Mouse (Mus musculus) stomach, embryonic 16.5 days (tissue): ENCODE results near the gene Olfr1411. TPM values are rescaled to one million over a fixed set of nuclear protein-coding genes. Genes with fewer than 3 reads are reported as not detected.

Experiments used
- ATAC-seq: fragments of 200-750 bp; cut with Nextera tagmentation; 2 replicates; pipeline ENCODE4 v1.8.0; 2017; ENCODE audit warnings: moderate number of reproducible peaks, moderate TSS enrichment; ENCODE audit not compliant: insufficient read depth, low FRiP score
- H3K27ac ChIP-seq: fragments of 300-500 bp; sonication (generic); 2 replicates; pipeline ENCODE4 v1.5.1; 2014; ENCODE audit warnings: low read length
- H3K27me3 ChIP-seq: fragments of 300-500 bp; sonication (generic); 2 replicates; pipeline ENCODE4 v1.6.1; 2014; ENCODE audit warnings: low read length, control low read depth, mixed read lengths; ENCODE audit not compliant: control insufficient read depth, insufficient read depth
- H3K36me3 ChIP-seq: fragments of 300-500 bp; sonication (generic); 2 replicates; pipeline ENCODE4 v1.6.1; 2014; ENCODE audit warnings: low read length; ENCODE audit not compliant: control insufficient read depth, insufficient read depth
- H3K4me1 ChIP-seq: fragments of 300-500 bp; sonication (generic); 2 replicates; pipeline ENCODE4 v1.6.1; 2014; ENCODE audit warnings: low read length, control low read depth, mixed read lengths; ENCODE audit not compliant: control insufficient read depth, insufficient read depth
- H3K4me2 ChIP-seq: fragments of 300-500 bp; sonication (generic); 2 replicates; pipeline ENCODE4 v1.6.1; 2014; ENCODE audit warnings: low read depth, low read length, mixed read lengths
- H3K4me3 ChIP-seq: fragments of 300-500 bp; sonication (generic); replicated peaks from 2 replicates; pipeline ENCODE4 v1.5.1; 2014; ENCODE audit warnings: mild to moderate bottlenecking, low read length
- H3K9ac ChIP-seq: fragments of 300-500 bp; sonication (generic); 2 replicates; pipeline ENCODE4 v1.6.1; 2014; ENCODE audit warnings: low read length
- H3K9me3 ChIP-seq: fragments of 300-500 bp; sonication (generic); replicated peaks from 2 replicates; pipeline ENCODE4 v1.6.1; 2016; ENCODE audit warnings: low read length, control low read depth; ENCODE audit not compliant: control insufficient read depth
- WGBS: fragments of 180-500 bp; shearing (Covaris S2); extraction: QIAGEN DNeasy Blood & Tissue Kit; methylation state at CpG from one replicate; pipeline ENCODE4 v1.1.7; 2014; 5-methylcytosine and 5-hydroxymethylcytosine counted together
- polyA plus RNA-seq: library from polyadenylated mRNA; unstranded; fragments of >200 nt; fragmentation: Nextera tagmentation; extraction: Ambion mirVana; gene quantifications from 2 replicates; pipeline ENCODE4 v1.2.1, GENCODE M21; 2015

Gene Olfr1411
- polyA plus RNA-seq, 1 experiment from 2014 or later = not detected

- peak; percentile 63; the same call in 1 of the 2 replicates for ATAC-seq
- WGBS = 73% methylated on average over 4 of the region's 4 CpGs
Observed at GRCm38 (mm10) chr1:92634976-92635599, 40.9 kb downstream of the Olfr1411 start.

GRCm38 (mm10) chr1:92636015-92636414 lies 41.8 kb downstream of the Olfr1411 start:
- no peak overlapping the region for H3K9ac ChIP-seq
- no peaks in the 10 kb centered on the region for H3K9me3 ChIP-seq
- no peak overlapping the region for H3K4me2 ChIP-seq
- no peak overlapping the region for H3K27ac ChIP-seq
- WGBS = 78% methylated on average over 8 of the region's 8 CpGs
- ATAC-seq = no peak
- H3K4me3 ChIP-seq = no peak overlapping the region
- H3K27me3 ChIP-seq = no peaks in the 10 kb centered on the region
- H3K4me1 ChIP-seq = peaks cover 7% of the 10 kb centered on the region
- no peaks in the 10 kb centered on the region; the same call in 1 of the 2 replicates for H3K36me3 ChIP-seq

More at GRCm38 (mm10) chr1:92634976-92635599, 40.9 kb downstream of the Olfr1411 start:
- no peaks in the 10 kb centered on the region for H3K9me3 ChIP-seq
- H3K9ac ChIP-seq = no peak overlapping the region
- no peaks in the 10 kb centered on the region for H3K4me1 ChIP-seq
- H3K4me3 ChIP-seq = no peak overlapping the region
- no peaks in the 10 kb centered on the region; the same call in 1 of the 2 replicates for H3K36me3 ChIP-seq
- no peak overlapping the region for H3K4me2 ChIP-seq
- no peak overlapping the region for H3K27ac ChIP-seq
- H3K27me3 ChIP-seq = no peaks in the 10 kb centered on the region

GRCm38 (mm10) chr1:92636676-92637075 lies 42.5 kb downstream of the Olfr1411 start:
- Histone ChIP-seq H3K27ac (no peak overlapping the region), H3K36me3 (no peaks in the 10 kb centered on the region; the same call in 1 of the 2 replicates), H3K4me3 (no peak overlapping the region), H3K9me3 (no peaks in the 10 kb centered on the region), H3K27me3 (no peaks in the 10 kb centered on the region), H3K4me2 (no peak overlapping the region), H3K4me1 (peaks cover 8% of the 10 kb centered on the region), H3K9ac (no peak overlapping the region)
- no peak for ATAC-seq
- WGBS = 94% methylated on average over 11 of the region's 11 CpGs

GRCm38 (mm10) chr1:92637501-92638172 lies 43.4 kb downstream of the Olfr1411 start:
- Histone ChIP-seq H3K27ac (no peak overlapping the region), H3K9me3 (no peaks in the 10 kb centered on the region), H3K27me3 (no peaks in the 10 kb centered on the region), H3K4me3 (no peak overlapping the region), H3K4me1 (peaks cover 13% of the 10 kb centered on the region), H3K9ac (no peak overlapping the region), H3K36me3 (no peaks in the 10 kb centered on the region; the same call in 1 of the 2 replicates), H3K4me2 (no peak overlapping the region)
- no peak for ATAC-seq
- 90% methylated on average over 15 of the region's 15 CpGs for WGBS

- Histone ChIP-seq H3K4me3 (no peak overlapping the region), H3K27me3 (no peaks in the 10 kb centered on the region), H3K4me2 (no peak overlapping the region), H3K36me3 (no peaks in the 10 kb centered on the region; the same call in 1 of the 2 replicates), H3K27ac (no peak overlapping the region), H3K4me1 (peaks cover 13% of the 10 kb centered on the region), H3K9me3 (no peaks in the 10 kb centered on the region), H3K9ac (no peak overlapping the region)
- ATAC-seq = no peak
- 73% methylated on average over 3 of the region's 3 CpGs for WGBS
Observed at GRCm38 (mm10) chr1:92638181-92638580, 44.0 kb downstream of the Olfr1411 start.

- no peak overlapping the region for H3K4me2 ChIP-seq
- peaks cover 13% of the 10 kb centered on the region for H3K4me1 ChIP-seq
- no peaks in the 10 kb centered on the region for H3K27me3 ChIP-seq
- WGBS = 89% methylated on average over 4 of the region's 4 CpGs
- H3K9ac ChIP-seq = no peak overlapping the region
- no peak for ATAC-seq
- no peaks in the 10 kb centered on the region; the same call in 1 of the 2 replicates for H3K36me3 ChIP-seq
- H3K27ac ChIP-seq = no peak overlapping the region
- no peaks in the 10 kb centered on the region for H3K9me3 ChIP-seq
- H3K4me3 ChIP-seq = no peak overlapping the region
Observed at GRCm38 (mm10) chr1:92638736-92639135, 44.5 kb downstream of the Olfr1411 start.

GRCm38 (mm10) chr1:92640393-92640792 lies 46.2 kb downstream of the Olfr1411 start:
- H3K36me3 ChIP-seq = no peaks in the 10 kb centered on the region; the same call in 1 of the 2 replicates
- peak overlapping the region; percentile 95 for H3K4me2 ChIP-seq
- peak overlapping the region; percentile 94 for H3K9ac ChIP-seq
- ATAC-seq = no peak
- peaks cover 13% of the 10 kb centered on the region for H3K4me1 ChIP-seq
- peak overlapping the region; percentile 76; the same call in 1 of the 2 replicates for H3K4me3 ChIP-seq
- no peaks in the 10 kb centered on the region for H3K27me3 ChIP-seq
- WGBS = 84% methylated on average over 6 of the region's 6 CpGs
- no peaks in the 10 kb centered on the region for H3K9me3 ChIP-seq
- no peak overlapping the region for H3K27ac ChIP-seq

- Histone ChIP-seq H3K9me3 (no peaks in the 10 kb centered on the region), H3K36me3 (no peaks in the 10 kb centered on the region; the same call in 1 of the 2 replicates), H3K4me1 (peaks cover 13% of the 10 kb centered on the region), H3K4me2 (peak within 1 kb of the TSS; percentile 95), H3K27ac (peak within 1 kb of the TSS; percentile 57; the same call in 1 of the 2 replicates), H3K27me3 (no peaks in the 10 kb centered on the region), H3K9ac (peak within 1 kb of the TSS; percentile 94), H3K4me3 (peak within 1 kb of the TSS; percentile 76)
- ATAC-seq = peak; percentile 90
- 1% methylated on average over 50 of the region's 50 CpGs for WGBS
Observed at GRCm38 (mm10) chr1:92641514-92642272, 47.5 kb downstream of the Olfr1411 start, which contains the start of gene Cops9. Cops9 (minus strand) TSS chr1:92641985.
